Mouse (Mus musculus): Measurements from ENCODE around the gene Mad2l2.

Gene Mad2l2

GRCm38 (mm10) chr4:148107621-148108291 is 22.4 kb upstream of the Mad2l2 start:
- DNase-seq (ENCODE audit: low read depth, low spot score), result no peak

- DNase-seq (ENCODE audit: low read depth, low spot score), result no peak
Observed at GRCm38 (mm10) chr4:148108565-148109100, 21.6 kb upstream of the Mad2l2 start.

GRCm38 (mm10) chr4:148109215-148109614 is 21.0 kb upstream of the Mad2l2 start:
- no peak for DNase-seq (ENCODE audit: low read depth, low spot score)

- DNase-seq (ENCODE audit: low read depth, low spot score), result no peak
Observed at GRCm38 (mm10) chr4:148112519-148112918, 17.7 kb upstream of the Mad2l2 start.

GRCm38 (mm10) chr4:148114758-148115391 is 15.3 kb upstream of the Mad2l2 start:
- peak; percentile 74 for DNase-seq (ENCODE audit: low read depth, low spot score)

GRCm38 (mm10) chr4:148115467-148115866 is 14.7 kb upstream of the Mad2l2 start:
- peak; percentile 47 for DNase-seq (ENCODE audit: low read depth, low spot score)

GRCm38 (mm10) chr4:148116657-148117056 is 13.5 kb upstream of the Mad2l2 start:
- DNase-seq (ENCODE audit: low read depth, low spot score), result peak; percentile 56

- DNase-seq (ENCODE audit: low read depth, low spot score), result peak; percentile 33
Observed at GRCm38 (mm10) chr4:148117392-148117791, 12.8 kb upstream of the Mad2l2 start.

- DNase-seq (ENCODE audit: low read depth, low spot score), result peak; percentile 41
Observed at GRCm38 (mm10) chr4:148119578-148119977, 10.6 kb upstream of the Mad2l2 start.

GRCm38 (mm10) chr4:148120555-148120954 is 9.6 kb upstream of the Mad2l2 start:
- DNase-seq (ENCODE audit: low read depth, low spot score), result no peak

GRCm38 (mm10) chr4:148121362-148121761 is 8.8 kb upstream of the Mad2l2 start:
- no peak for DNase-seq (ENCODE audit: low read depth, low spot score)

- DNase-seq (ENCODE audit: low read depth, low spot score), result no peak
Observed at GRCm38 (mm10) chr4:148121982-148122693, 8.0 kb upstream of the Mad2l2 start.

GRCm38 (mm10) chr4:148122694-148123066 is 7.5 kb upstream of the Mad2l2 start:
- DNase-seq (ENCODE audit: low read depth, low spot score), result no peak

GRCm38 (mm10) chr4:148128241-148128640 is 1.9 kb upstream of the Mad2l2 start:
- no peak for DNase-seq (ENCODE audit: low read depth, low spot score)

- DNase-seq (ENCODE audit: low read depth, low spot score), result no peak
Observed at GRCm38 (mm10) chr4:148128672-148129071, 1.5 kb upstream of the Mad2l2 start.

- no peak for DNase-seq (ENCODE audit: low read depth, low spot score)
Observed at GRCm38 (mm10) chr4:148130561-148131413, 603 bp downstream of the Mad2l2 start, which contains the start of gene Draxin. Draxin (minus strand) TSS chr4:148130698.

- no peak for DNase-seq (ENCODE audit: low read depth, low spot score)
Observed at GRCm38 (mm10) chr4:148131497-148132081, 1.4 kb downstream of the Mad2l2 start.

- no peak for DNase-seq (ENCODE audit: low read depth, low spot score)
Observed at GRCm38 (mm10) chr4:148134988-148135387, 4.8 kb downstream of the Mad2l2 start.

GRCm38 (mm10) chr4:148137503-148137902 is 7.3 kb downstream of the Mad2l2 start:
- DNase-seq (ENCODE audit: low read depth, low spot score), result no peak

- DNase-seq (ENCODE audit: low read depth, low spot score), result no peak
Observed at GRCm38 (mm10) chr4:148139767-148140097, 9.5 kb downstream of the Mad2l2 start.

Measured in A20 (cell line).